Mouse (Mus musculus) heart, embryonic 13.5 days (tissue): ENCODE results near the gene Wnk4. TPM values are rescaled to one million over a fixed set of nuclear protein-coding genes. Genes with fewer than 3 reads are reported as not detected.

Experiments used
- ATAC-seq: fragments of 200-750 bp; cut with Nextera tagmentation; 2 replicates; pipeline ENCODE4 v1.8.0; 2017; ENCODE audit warnings: moderate TSS enrichment; ENCODE audit not compliant: insufficient number of reproducible peaks, low FRiP score, low TSS enrichment; ENCODE audit errors: extremely low read depth
- H3K27ac ChIP-seq: fragments of 300-500 bp; sonication (generic); replicated peaks from 2 replicates; pipeline ENCODE4 v1.5.1; 2015; ENCODE audit warnings: moderate library complexity, mild to moderate bottlenecking, inconsistent platforms
- H3K27me3 ChIP-seq: fragments of 300-500 bp; sonication (generic); replicated peaks from 2 replicates; pipeline ENCODE4 v1.6.1; 2015; ENCODE audit warnings: mild to moderate bottlenecking, inconsistent platforms
- H3K36me3 ChIP-seq: fragments of 300-500 bp; sonication (generic); 2 replicates; pipeline ENCODE4 v1.6.1; 2015; ENCODE audit warnings: mild to moderate bottlenecking, inconsistent platforms
- H3K4me1 ChIP-seq: fragments of 300-500 bp; sonication (generic); 2 replicates; pipeline ENCODE4 v1.6.1; 2015; ENCODE audit warnings: inconsistent platforms
- H3K4me2 ChIP-seq: fragments of 300-500 bp; sonication (generic); 2 replicates; pipeline ENCODE4 v1.6.1; 2015; ENCODE audit warnings: inconsistent platforms, mild to moderate bottlenecking, moderate library complexity
- H3K4me3 ChIP-seq: fragments of 300-500 bp; sonication (generic); 2 replicates; pipeline ENCODE4 v1.5.1; 2015; ENCODE audit warnings: moderate library complexity, mild to moderate bottlenecking, inconsistent platforms
- H3K9ac ChIP-seq: fragments of 300-500 bp; sonication (generic); 2 replicates; pipeline ENCODE4 v1.6.1; 2015; ENCODE audit warnings: inconsistent platforms, mild to moderate bottlenecking, moderate library complexity
- H3K9me3 ChIP-seq: fragments of 300-500 bp; sonication (generic); 2 replicates; pipeline ENCODE4 v1.6.1; 2016; ENCODE audit warnings: inconsistent platforms
- WGBS: fragments of 180-500 bp; shearing (Covaris S2); methylation state at CpG from one replicate; pipeline ENCODE4 v1.1.7; 2015; ENCODE audit warnings: mixed read lengths; 5-methylcytosine and 5-hydroxymethylcytosine counted together
- polyA plus RNA-seq: library from polyadenylated mRNA; unstranded; fragments of >200 nt; fragmentation: Nextera tagmentation; extraction: Ambion mirVana; gene quantifications from 2 replicates; pipeline ENCODE4 v1.2.1, GENCODE M21; 2015

The Wnk4 gene
- polyA plus RNA-seq, 1 experiment from 2014 or later, result 8.0 TPM

DNA sequence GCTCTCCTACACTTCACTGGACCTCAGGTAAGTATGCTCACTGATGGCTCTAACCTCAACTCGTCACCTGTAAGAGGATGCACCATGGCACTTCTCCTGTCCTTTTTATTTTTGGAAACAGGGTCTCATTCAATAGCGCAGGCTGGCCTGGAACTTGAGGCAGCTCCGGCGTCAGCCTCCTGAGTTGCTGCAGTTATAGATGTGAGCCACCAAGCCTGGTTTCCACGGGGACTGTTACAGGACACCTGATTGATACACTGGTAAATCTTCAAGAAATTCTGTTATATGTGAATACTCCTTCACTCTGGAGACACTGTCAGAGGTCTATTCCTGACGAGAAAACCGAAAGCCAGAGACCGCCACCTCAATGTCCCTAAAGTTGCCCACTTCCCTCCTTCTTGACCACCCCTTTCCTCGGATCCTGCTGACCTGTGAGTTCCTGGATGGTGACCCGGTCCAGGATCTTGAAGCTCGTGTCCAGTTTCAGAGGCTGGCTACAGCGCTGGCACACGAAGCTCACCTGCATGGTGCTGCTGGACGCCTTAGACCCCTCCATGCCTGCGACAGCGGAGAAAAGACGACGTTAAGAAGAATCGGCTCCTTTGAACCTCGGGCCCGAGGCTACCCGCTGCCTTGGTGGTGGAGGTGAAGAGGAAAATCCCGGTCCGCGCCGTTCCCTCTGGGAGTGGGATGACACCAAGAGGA, 41.1 kb downstream of the Wnk4 start:
- Histone ChIP-seq H3K27ac (peak overlapping the region; percentile 42), H3K36me3 (peaks cover 36% of the 10 kb centered on the region), H3K9ac (peak overlapping the region; percentile 96), H3K9me3 (no peaks in the 10 kb centered on the region), H3K4me2 (peak overlapping the region; percentile 100), H3K4me1 (peaks cover 15% of the 10 kb centered on the region), H3K4me3 (peak overlapping the region; percentile 98), H3K27me3 (no peaks in the 10 kb centered on the region)
- ATAC-seq, result peak; percentile 37; the same call in 1 of the 2 replicates
- WGBS, result 8% methylated on average over 26 of the region's 26 CpGs

DNA sequence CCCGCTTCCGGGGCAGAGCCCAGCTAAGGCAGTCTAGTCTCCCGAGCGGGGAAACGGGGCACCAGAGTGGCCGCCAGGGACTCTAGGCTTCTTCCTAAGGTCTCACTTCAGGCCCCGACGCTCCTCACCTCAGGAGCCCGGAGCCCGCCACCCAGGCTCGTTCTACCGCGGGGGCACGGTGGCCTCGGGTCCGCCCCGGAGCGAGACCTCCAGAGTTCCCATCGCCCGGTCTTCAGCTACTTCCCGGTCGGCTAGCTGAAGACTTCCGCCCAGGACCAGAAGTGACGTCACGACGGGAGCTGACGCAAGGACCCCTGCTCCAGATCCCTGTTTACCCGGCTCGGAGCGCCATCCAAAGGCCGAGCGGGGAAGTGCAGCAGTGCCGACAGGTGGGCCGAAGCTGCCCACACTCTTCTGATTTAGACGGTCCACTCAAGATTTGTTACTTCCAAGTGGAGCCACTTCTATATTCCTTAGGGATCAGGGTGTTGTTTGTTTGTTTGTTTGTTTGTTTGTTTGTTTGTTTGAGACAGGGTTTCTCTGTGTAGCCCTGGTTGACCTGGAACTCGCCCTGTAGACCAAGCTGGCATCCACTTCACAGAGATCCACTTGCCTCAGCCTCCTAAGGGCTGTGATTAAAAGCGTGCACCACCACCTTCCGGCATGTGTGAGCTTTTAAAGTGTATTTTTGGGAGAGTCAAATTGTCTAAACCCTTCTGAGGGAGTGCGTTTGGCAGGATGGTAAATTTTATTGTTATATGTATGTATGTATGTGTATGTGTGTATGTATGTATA, 41.8 kb downstream of the Wnk4 start, which contains the start of gene Becn1:
Gene Becn1 (minus strand): TSS at position 283 of the 795 bp plus-strand sequence.
- H3K9ac ChIP-seq, result peak within 1 kb of the TSS; percentile 96
- peak within 1 kb of the TSS; percentile 42 for H3K27ac ChIP-seq
- 0 out of 2 replicates have a peak, but pooled peaks cover 5% of the 10 kb centered on the region for H3K27me3 ChIP-seq
- peak within 1 kb of the TSS; percentile 100 for H3K4me2 ChIP-seq
- no peaks in the 10 kb centered on the region for H3K9me3 ChIP-seq
- peaks cover 31% of the 10 kb centered on the region for H3K36me3 ChIP-seq
- H3K4me3 ChIP-seq, result peak within 1 kb of the TSS; percentile 98
- H3K4me1 ChIP-seq, result peaks cover 15% of the 10 kb centered on the region
- ATAC-seq, result peak; percentile 94; the same call in 1 of the 2 replicates
- 5% methylated on average over 39 of the region's 39 CpGs for WGBS

- WGBS, result 23% methylated on average over 5 of the region's 5 CpGs
- H3K36me3 ChIP-seq, result no peaks in the 10 kb centered on the region
- H3K4me3 ChIP-seq, result no peak overlapping the region
- H3K4me2 ChIP-seq, result no peak overlapping the region
- H3K9ac ChIP-seq, result peak overlapping the region; percentile 19; the same call in 1 of the 2 replicates
- H3K27me3 ChIP-seq, result 0 out of 2 replicates have a peak, but pooled peaks cover 10% of the 10 kb centered on the region
- no peak for ATAC-seq
- no peaks in the 10 kb centered on the region for H3K9me3 ChIP-seq
- no peak overlapping the region for H3K27ac ChIP-seq
- no peaks in the 10 kb centered on the region for H3K4me1 ChIP-seq
These were observed 47.4 kb downstream of the Wnk4 start for GRCm38 (mm10) chr11:101307744-101308143.

GRCm38 (mm10) chr11:101311083-101311482, 50.7 kb downstream of the Wnk4 start:
- H3K4me2 ChIP-seq, result no peak overlapping the region
- H3K4me1 ChIP-seq, result 0 out of 2 replicates have a peak, but pooled peaks cover 2% of the 10 kb centered on the region
- H3K9ac ChIP-seq, result no peak overlapping the region
- H3K27ac ChIP-seq, result no peak overlapping the region
- 79% methylated on average over 3 of the region's 3 CpGs for WGBS
- no peak for ATAC-seq
- H3K4me3 ChIP-seq, result no peak overlapping the region
- H3K9me3 ChIP-seq, result no peaks in the 10 kb centered on the region
- H3K36me3 ChIP-seq, result no peaks in the 10 kb centered on the region
- 0 out of 2 replicates have a peak, but pooled peaks cover 10% of the 10 kb centered on the region for H3K27me3 ChIP-seq

DNA sequence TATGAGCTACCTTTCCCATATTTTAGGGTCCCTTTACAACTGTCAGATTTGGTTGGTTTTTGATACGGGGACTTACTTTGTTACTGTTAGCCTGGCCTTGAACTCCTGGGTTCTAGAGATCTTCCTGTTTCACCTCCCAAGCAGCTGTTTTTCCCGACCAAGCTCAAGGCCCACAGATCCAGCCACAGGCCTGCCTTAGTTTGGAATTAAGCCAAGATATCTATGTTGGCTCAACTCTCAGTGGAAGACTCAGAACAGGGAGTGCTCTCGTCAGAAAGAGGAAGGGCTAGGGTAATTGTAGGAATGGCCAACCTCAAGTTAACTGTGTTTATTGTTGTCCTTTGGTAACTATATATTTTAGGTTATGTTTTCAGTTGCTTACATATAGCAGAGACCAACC, 51.8 kb downstream of the Wnk4 start:
- Histone ChIP-seq H3K4me3 (no peak overlapping the region), H3K27me3 (0 out of 2 replicates have a peak, but pooled peaks cover 6% of the 10 kb centered on the region), H3K9me3 (no peaks in the 10 kb centered on the region), H3K4me2 (no peak overlapping the region), H3K36me3 (no peaks in the 10 kb centered on the region), H3K9ac (no peak overlapping the region), H3K4me1 (peaks cover 7% of the 10 kb centered on the region), H3K27ac (no peak overlapping the region)
- WGBS, result 53% methylated on average over 3 of the region's 3 CpGs
- no peak for ATAC-seq

DNA sequence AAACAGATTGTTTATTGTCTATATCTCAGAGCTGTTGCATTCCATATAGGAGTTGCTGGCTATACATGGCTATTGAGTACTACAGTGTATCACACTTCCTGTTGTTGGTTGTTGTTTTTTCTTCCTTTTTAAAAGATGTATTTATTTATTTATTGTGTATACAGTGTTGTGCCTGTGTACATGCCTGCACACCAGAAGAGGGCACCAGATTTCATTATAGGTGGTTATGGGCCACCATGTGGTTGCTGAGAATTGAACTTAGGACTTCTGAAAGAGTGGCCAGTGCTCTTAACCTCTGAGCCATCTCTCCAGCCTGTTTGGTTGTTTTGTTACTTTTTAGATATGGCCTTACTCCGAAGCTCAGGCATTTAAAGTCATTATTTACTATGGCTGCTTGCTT, 54.2 kb downstream of the Wnk4 start:
- no peak for ATAC-seq
- 87% methylated on average over 1 of the region's 1 CpGs for WGBS
- H3K4me1 ChIP-seq, result peaks cover 17% of the 10 kb centered on the region
- no peaks in the 10 kb centered on the region for H3K9me3 ChIP-seq
- H3K4me3 ChIP-seq, result no peak overlapping the region
- no peak overlapping the region for H3K4me2 ChIP-seq
- H3K9ac ChIP-seq, result no peak overlapping the region
- no peaks in the 10 kb centered on the region for H3K27me3 ChIP-seq
- 0 out of 2 replicates have a peak overlapping the region, but pooled peaks have one; percentile 8 for H3K27ac ChIP-seq
- H3K36me3 ChIP-seq, result peaks cover 19% of the 10 kb centered on the region

- WGBS, result 79% methylated on average over 8 of the region's 8 CpGs
- no peak for ATAC-seq
- H3K27me3 ChIP-seq, result no peaks in the 10 kb centered on the region
These were observed 54.8 kb downstream of the Wnk4 start for GRCm38 (mm10) chr11:101315082-101315650.

DNA sequence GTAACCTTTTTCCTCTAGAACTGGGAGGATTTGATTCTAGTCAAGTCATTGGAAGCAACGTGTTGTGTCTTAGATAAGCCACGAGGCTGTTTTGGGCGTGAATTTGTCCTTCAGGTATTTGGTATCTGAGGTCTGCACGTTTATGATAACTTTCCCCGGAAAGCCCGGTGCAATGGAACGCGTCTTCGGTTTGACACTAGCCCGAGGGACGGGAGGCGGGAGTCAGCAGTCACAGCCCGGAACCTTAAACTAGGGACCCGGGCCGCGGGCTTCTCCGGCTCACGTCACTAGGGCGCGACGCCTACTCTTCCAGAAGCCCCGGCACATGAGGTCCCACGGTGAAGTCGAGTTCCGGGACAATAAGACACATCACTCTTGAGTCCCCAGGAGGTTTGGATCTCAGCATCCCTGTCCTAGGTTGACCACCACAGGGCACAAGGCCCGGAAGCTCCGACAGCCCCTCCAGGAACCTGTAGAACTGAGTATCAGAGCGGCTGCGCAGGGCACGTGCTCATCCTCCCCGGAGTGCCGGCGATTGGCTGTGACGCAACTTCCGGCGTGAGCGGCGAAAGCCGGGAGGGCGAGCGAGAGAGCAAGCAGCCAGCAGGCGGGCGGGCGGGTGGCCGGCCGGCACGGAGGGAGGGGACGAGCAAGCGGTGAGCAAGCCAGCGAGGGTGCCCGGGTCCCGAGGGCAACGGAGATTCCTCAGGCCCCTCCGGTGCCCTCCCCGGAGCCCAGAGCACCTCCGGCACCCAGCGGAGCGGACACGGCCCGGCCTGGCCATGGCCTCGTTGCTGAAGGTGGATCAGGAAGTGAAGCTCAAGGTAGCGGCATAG, 55.5 kb downstream of the Wnk4 start, which contains the start of gene Psme3:
Gene Psme3 (plus strand): TSS at position 549 of the 836 bp plus-strand sequence.
- no peaks in the 10 kb centered on the region for H3K27me3 ChIP-seq
- under 1% methylated on average over 58 of the region's 62 CpGs for WGBS
- peak within 1 kb of the TSS; percentile 87 for H3K27ac ChIP-seq
- ATAC-seq, result peak; percentile 83
- peaks cover 32% of the 10 kb centered on the region for H3K36me3 ChIP-seq
- H3K4me1 ChIP-seq, result peaks cover 17% of the 10 kb centered on the region
- H3K9ac ChIP-seq, result peak within 1 kb of the TSS; percentile 97
- H3K4me2 ChIP-seq, result peak within 1 kb of the TSS; percentile 83
- H3K4me3 ChIP-seq, result peak within 1 kb of the TSS; percentile 88
- H3K9me3 ChIP-seq, result no peaks in the 10 kb centered on the region

More at GRCm38 (mm10) chr11:101315082-101315650, 54.8 kb downstream of the Wnk4 start:
- H3K36me3 ChIP-seq, result peaks cover 25% of the 10 kb centered on the region
- H3K4me2 ChIP-seq, result peak overlapping the region; percentile 83
- H3K4me3 ChIP-seq, result peak overlapping the region; percentile 88
- H3K9ac ChIP-seq, result peak overlapping the region; percentile 97
- H3K4me1 ChIP-seq, result peaks cover 17% of the 10 kb centered on the region
- H3K9me3 ChIP-seq, result no peaks in the 10 kb centered on the region
- peak overlapping the region; percentile 87 for H3K27ac ChIP-seq

- H3K36me3 ChIP-seq, result peaks cover 38% of the 10 kb centered on the region
- no peaks in the 10 kb centered on the region for H3K27me3 ChIP-seq
- ATAC-seq, result peak; percentile 52
- H3K4me3 ChIP-seq, result peak overlapping the region; percentile 88
- 2% methylated on average over 17 of the region's 17 CpGs for WGBS
- H3K4me2 ChIP-seq, result peak overlapping the region; percentile 83
- no peaks in the 10 kb centered on the region for H3K9me3 ChIP-seq
- H3K27ac ChIP-seq, result peak overlapping the region; percentile 87
- peak overlapping the region; percentile 97 for H3K9ac ChIP-seq
- H3K4me1 ChIP-seq, result peaks cover 17% of the 10 kb centered on the region
These were observed 56.1 kb downstream of the Wnk4 start for GRCm38 (mm10) chr11:101316501-101316917.

GRCm38 (mm10) chr11:101323609-101324008, 63.2 kb downstream of the Wnk4 start:
- Histone ChIP-seq H3K27me3 (no peaks in the 10 kb centered on the region), H3K4me2 (no peak overlapping the region), H3K27ac (no peak overlapping the region), H3K36me3 (peaks cover 77% of the 10 kb centered on the region), H3K9ac (no peak overlapping the region), H3K4me1 (peaks cover 8% of the 10 kb centered on the region), H3K4me3 (no peak overlapping the region), H3K9me3 (no peaks in the 10 kb centered on the region)
- 8% methylated on average over 4 of the region's 4 CpGs for WGBS
- no peak for ATAC-seq
